Mouse (Mus musculus) thymus, postnatal 0 days (tissue): Measurements from ENCODE around the gene Hipk3. TPM values are rescaled to one million over a fixed set of nuclear protein-coding genes. Genes with fewer than 3 reads are reported as not detected.

Experiments
- DNase-seq: peaks from one replicate; pipeline ENCODE4 v3.0.0-alpha.2; 2015; ENCODE audit warnings: low spot score
- polyA plus RNA-seq: library from polyadenylated mRNA; unstranded; fragments of >200 nt; fragmentation: Nextera tagmentation; extraction: Ambion mirVana; gene quantifications from 2 replicates; pipeline ENCODE4 v1.2.1, GENCODE M21; 2015

The Hipk3 gene
- polyA plus RNA-seq, 1 experiment from 2014 or later, result 13.9 TPM

GRCm38 (mm10) chr2:104419411-104419810 is 74.8 kb downstream of the Hipk3 start:
- no peak for DNase-seq

- DNase-seq, result no peak
These were observed 81.2 kb downstream of the Hipk3 start for GRCm38 (mm10) chr2:104413011-104413410.

- DNase-seq, result no peak
These were observed 81.8 kb downstream of the Hipk3 start for GRCm38 (mm10) chr2:104412496-104412895.

- peak; percentile 36 for DNase-seq
These were observed 82.4 kb downstream of the Hipk3 start for GRCm38 (mm10) chr2:104411806-104412205.

- no peak for DNase-seq
These were observed 83.2 kb downstream of the Hipk3 start, which contains the start of gene D430041D05Rik for GRCm38 (mm10) chr2:104410963-104411545. Gene D430041D05Rik, minus strand, starts transcription at chr2:104411013.

- DNase-seq, result peak; percentile 40
These were observed 84.1 kb downstream of the Hipk3 start for GRCm38 (mm10) chr2:104409851-104410821.

- no peak for DNase-seq
These were observed 85.9 kb downstream of the Hipk3 start for GRCm38 (mm10) chr2:104408351-104408750.

GRCm38 (mm10) chr2:104407913-104408312 is 86.3 kb downstream of the Hipk3 start:
- DNase-seq, result no peak

- DNase-seq, result no peak
These were observed 90.2 kb downstream of the Hipk3 start for GRCm38 (mm10) chr2:104404036-104404435.

GRCm38 (mm10) chr2:104398651-104399290 is 95.5 kb downstream of the Hipk3 start:
- DNase-seq, result no peak

GRCm38 (mm10) chr2:104395961-104396360 is 98.3 kb downstream of the Hipk3 start:
- DNase-seq, result no peak

GRCm38 (mm10) chr2:104394769-104395168 is 99.5 kb downstream of the Hipk3 start:
- DNase-seq, result no peak

GRCm38 (mm10) chr2:104392700-104393312 is 101.4 kb downstream of the Hipk3 start:
- DNase-seq, result no peak

GRCm38 (mm10) chr2:104389231-104389630 is 105.0 kb downstream of the Hipk3 start:
- no peak for DNase-seq

GRCm38 (mm10) chr2:104385941-104386340 is 108.3 kb downstream of the Hipk3 start:
- peak; percentile 36 for DNase-seq

- DNase-seq, result no peak
These were observed 110.7 kb downstream of the Hipk3 start for GRCm38 (mm10) chr2:104383589-104383988.

GRCm38 (mm10) chr2:104382813-104383212 is 111.4 kb downstream of the Hipk3 start:
- DNase-seq, result no peak

- DNase-seq, result no peak
These were observed 114.9 kb downstream of the Hipk3 start for GRCm38 (mm10) chr2:104379304-104379703.

- no peak for DNase-seq
These were observed 115.5 kb downstream of the Hipk3 start for GRCm38 (mm10) chr2:104378791-104379190.

GRCm38 (mm10) chr2:104377990-104378389 is 116.3 kb downstream of the Hipk3 start:
- DNase-seq, result no peak
